Mouse (Mus musculus) ES-CJ7 (cell line): ENCODE measurements at regions not wholly inside any gene's neighbourhood (a gene's known extent, or its start where the extent isn't known, plus 50 kb on each side); places are given as distances from the start of the nearest gene placed in this dataset.

Source experiments
- DNase-seq: peaks from one replicate; pipeline ENCODE4 v3.0.0; 2011; ENCODE audit warnings: low read depth, low spot score

GRCm38 (mm10) chr6:20555320-20555883 is 659.9 kb upstream of the Kcnd2 start:
- no peak for DNase-seq

- DNase-seq, result no peak
Observed at GRCm38 (mm10) chr6:20572621-20573020, 642.7 kb upstream of the Kcnd2 start.

DNA sequence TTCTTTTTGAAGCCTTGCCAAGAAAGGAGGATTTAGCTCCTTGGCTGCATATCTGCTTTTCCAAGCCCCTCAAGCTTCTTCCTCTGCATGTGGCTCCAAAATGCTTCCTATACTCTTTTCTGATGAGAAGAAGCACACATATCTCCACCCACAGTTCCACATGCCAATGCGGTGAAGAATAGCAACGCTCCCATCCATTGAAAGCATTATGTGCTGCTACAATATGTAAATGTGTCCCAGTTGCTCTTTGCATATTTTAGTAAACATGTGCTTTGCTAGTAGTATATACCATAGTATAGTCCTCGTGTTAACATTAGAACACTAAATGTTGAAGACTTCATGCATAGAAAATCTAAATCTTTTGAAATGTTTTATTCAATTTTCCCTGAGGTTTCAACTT is 640.6 kb upstream of the Kcnd2 start:
- no peak for DNase-seq

DNA sequence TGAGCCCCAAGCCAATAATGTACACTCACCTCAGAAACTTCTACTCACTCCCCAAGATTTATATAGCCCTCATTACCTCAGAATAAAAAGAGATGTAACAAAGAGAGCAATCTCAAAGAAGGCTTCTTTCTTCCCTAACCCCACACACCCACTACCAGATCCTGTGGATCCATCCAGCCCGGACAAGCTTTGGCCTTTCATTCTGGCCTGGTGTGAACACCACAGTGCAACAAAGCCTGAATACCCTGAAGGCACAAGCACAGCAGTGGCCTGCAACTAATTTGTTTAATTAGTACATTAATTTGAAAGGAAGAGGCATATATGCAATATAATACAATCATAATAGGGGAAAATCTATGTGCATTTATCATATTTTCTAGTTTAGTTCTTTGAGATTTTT is 616.5 kb upstream of the Kcnd2 start:
- no peak for DNase-seq

DNA sequence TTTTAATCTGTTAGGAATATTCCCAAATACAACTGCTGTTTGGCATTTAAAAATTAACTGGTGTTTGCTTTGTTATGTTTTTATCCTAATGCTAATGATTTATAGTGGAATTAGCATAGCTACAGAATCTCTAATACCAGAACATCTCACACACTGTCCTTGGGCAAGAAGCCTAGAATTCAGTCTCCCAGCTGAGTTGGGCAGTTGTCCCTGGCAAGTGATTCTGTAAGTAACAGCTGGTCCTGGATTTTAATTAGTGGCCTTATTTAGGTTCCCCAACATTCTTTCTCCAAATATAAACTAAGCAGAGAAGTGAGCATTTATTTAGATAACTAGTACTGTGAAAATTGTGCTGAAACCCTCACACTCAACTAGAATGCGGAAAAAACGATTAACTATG is 611.1 kb upstream of the Kcnd2 start:
- no peak for DNase-seq

- DNase-seq, result peak; percentile 88
Observed at GRCm38 (mm10) chr6:20620476-20620875, 594.8 kb upstream of the Kcnd2 start.

- peak; percentile 21 for DNase-seq
Observed at GRCm38 (mm10) chr6:20626382-20626781, 588.9 kb upstream of the Kcnd2 start.

DNA sequence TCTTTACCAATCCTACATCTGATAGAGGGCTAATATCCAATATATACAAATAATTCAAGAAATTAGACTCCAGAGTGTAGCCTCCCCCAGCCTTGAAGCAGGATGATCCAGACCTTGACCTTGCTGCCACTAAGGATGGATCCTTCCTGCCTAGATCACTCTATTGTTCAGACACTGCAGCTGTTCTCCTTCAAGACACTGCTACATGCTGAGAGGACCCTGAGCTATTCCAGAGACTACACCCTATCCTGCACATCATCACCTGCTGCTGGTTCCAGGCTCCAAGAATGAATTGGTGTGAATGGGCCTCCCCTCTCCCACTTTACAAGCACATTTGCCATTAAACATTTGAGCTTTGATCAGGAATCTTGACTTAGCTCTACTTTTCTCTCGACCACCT is 588.2 kb upstream of the Kcnd2 start:
- DNase-seq, result peak; percentile 85

GRCm38 (mm10) chr6:20640301-20640700 is 575.0 kb upstream of the Kcnd2 start:
- DNase-seq, result no peak

- no peak for DNase-seq
Observed at GRCm38 (mm10) chr6:20641375-20641774, 573.9 kb upstream of the Kcnd2 start.

DNA sequence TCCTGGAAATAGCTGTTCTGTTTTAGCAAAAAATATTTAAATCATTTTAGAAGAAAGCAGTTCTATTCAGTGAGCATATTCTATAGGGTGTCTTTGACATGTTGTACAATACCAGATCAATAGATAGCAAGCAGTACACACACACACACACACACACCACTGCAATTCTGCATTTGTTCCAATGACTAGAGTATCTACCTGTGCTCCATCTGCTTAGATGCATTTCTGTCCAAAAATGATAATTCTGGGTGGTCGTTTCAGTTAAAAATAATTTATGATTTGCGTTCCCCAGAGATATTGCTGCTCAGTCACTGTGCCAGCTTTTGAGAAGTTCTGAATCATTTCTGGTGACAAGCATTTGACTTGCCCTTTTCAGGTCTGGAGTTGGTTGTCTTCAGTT is 573.5 kb upstream of the Kcnd2 start:
- DNase-seq, result no peak

DNA sequence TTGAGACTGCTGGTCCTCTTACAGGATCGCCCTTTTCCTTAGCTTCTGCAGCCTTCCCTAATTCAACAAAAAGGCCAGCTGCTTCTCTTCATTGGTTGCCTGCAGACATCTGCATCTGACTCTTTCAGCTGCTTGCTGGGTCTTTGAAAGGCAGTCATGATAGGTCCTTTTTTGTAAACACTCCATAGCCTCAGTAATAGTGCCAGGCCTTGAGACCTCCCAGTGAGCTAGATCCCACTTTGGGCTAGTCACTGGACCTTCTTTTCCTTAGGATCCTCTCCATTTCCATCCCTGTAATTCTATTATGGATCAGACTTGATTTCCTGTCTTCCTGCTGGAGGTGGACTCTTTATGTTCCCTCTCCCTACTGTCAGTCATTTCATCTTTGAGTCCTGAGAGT is 558.3 kb upstream of the Kcnd2 start:
- no peak for DNase-seq

DNA sequence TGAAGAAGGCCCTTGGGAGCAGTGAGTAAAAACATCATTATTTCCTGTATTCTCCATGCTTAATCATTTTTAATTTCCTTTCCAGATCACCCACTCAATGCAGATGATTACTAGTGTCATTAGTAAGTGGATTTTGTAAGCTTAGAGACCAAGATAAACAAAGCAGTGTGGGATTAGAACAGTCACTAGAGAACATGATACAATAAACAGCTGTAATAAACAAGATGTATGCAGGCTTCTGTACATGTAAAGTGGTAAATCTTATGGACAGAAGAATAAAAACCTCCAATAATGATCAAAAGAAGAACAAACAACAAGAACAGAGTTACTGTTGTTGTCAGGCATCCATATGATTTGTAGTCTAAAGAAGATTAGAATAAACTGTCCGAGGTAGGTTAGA is 542.1 kb upstream of the Kcnd2 start:
- DNase-seq, result no peak

DNA sequence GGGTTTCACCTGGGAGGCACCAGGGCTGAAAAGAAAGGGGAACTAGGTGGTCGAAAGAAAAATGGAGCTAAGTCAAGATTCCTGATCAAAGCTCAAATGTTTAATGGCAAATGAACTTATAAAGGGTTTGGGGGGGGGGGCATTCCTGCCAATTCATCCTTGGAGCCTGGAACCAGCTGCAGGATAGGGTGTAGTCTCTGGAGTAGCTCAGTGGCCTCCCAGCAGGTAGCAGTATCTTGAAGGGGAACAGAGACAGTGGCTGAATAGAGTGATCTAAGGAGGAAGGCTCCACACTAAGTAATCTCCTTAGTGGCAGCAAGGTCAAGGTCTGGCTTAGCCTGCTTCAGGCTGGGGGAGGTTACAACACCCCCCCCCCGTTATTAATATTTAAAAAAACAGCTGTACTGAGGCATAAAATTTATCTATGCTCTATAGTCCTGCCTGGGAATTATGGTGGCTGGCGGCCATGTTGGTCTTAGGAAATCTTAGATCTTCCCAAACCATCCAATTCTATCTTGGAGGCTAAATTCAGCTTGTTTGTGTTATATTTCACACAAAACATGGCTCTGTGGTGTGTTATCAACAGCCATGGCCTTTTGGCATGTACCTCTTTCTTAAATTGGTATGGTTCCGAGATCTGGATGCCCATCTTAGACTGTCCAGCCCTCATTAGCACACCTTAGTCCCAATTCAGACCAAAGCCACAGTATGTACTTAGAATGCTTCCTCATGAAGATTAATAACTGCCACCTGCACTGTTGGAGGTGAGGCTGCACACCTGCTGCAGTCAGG is 528.7 kb upstream of the Kcnd2 start:
- DNase-seq, result peak; percentile 91

DNA sequence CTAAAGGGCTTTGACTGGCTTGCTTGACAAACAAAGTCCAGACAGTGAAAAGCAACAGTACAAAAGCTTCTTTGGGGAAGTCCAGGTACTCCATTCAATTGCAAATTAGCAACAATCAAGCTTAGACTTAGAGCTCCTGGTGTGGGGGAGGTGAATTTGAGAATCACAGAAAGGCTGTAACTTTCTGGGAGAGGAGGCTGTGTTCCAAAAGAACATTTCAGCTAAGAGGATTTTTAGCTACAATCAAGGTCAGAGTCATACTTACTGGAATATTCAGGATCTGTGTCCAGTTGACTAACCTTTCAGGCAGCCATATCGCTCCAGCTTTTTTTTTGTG is 528.1 kb upstream of the Kcnd2 start:
- peak; percentile 91 for DNase-seq

GRCm38 (mm10) chr6:20725948-20726347 is 489.4 kb upstream of the Kcnd2 start:
- no peak for DNase-seq

GRCm38 (mm10) chr6:20739095-20739494 is 476.2 kb upstream of the Kcnd2 start:
- no peak for DNase-seq

- no peak for DNase-seq
Observed at GRCm38 (mm10) chr6:20740406-20740805, 474.9 kb upstream of the Kcnd2 start.

- no peak for DNase-seq
Observed at GRCm38 (mm10) chr6:20741240-20741639, 474.1 kb upstream of the Kcnd2 start.

GRCm38 (mm10) chr6:20757240-20757639 is 458.1 kb upstream of the Kcnd2 start:
- no peak for DNase-seq

DNA sequence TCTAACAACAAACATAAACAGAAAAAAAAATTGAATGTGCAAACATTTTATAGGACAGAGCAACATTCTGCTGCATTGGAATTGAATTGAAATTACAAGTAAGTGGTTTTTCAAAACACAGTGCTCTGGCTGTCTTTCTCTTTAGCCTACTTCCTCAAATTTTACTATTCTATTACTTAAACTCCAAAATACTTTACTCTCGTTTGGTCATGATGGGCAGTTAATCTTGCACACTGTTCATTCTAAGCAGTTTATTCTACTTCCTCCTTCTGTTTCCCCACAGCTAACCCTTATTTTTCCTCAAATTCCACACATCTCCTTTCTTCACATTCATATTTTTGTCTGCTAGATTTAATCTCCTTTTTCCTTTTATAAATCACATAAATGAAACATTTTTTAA is 454.0 kb upstream of the Kcnd2 start:
- DNase-seq, result no peak

DNA sequence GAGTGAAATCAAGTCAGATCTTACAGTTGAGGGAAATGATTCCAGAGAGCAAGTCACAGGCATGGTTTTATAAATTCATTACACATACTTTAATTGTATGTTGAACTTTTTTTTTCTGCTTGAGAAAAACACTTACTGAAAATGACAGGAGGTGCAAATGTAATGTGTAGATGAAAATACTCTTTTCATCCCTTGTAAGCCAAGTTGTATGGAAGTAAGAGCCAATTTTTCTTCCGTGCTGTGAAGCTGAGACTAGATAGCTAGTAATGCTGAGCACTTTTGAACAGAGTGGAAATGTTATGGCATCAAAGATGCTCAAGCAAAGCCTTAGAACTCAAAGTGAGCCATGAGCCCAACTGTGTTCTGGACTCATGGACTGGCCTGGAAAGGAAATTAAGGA is 439.4 kb upstream of the Kcnd2 start:
- no peak for DNase-seq
